In the genomic region with DNA sequence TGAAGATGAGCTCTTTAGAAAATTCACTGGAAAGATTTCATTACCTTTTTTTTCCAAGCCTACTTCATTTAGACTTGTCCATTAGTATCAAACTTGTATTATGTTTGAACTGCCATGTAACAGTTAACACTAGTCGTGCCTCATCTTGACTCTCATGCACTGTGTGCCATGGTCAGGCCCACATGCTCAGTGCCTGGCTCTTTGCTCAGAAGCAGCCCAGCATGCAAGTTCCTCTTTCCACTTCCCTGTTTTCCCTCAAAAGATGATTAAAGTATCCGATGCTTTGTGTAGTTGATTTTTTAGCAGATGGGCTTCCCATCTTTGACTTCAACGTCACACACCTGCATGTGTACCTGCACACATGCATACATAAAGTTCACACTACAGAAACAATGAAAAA, we compare ENCODE assay signal across 15 mouse cellular contexts. TPM values are rescaled to one million over a fixed set of nuclear protein-coding genes. Genes with fewer than 3 reads are reported as not detected.
DNase-seq lines count a peak whose midpoint lies in the region; ATAC-seq lines count a peak whose summit lies in the region.
"Had no signal": no experiment of that assay in that cellular context is flagged by ENCODE, and none has a peak within 500 bp of the region (broad histone marks: within the 10 kb centered on the region; RNA-seq: fewer than 3 reads in every experiment).

No protein-coding gene starts in this region.

- ATAC-seq in megakaryocyte progenitor cell, adult 5-6 weeks (replicated peaks; ENCODE audit: poor library complexity), result peak; percentile 92
- ATAC-seq: forebrain, embryonic 16.5 days; hindbrain, embryonic 16.5 days; midbrain, embryonic 15.5 days had no signal

- peak; percentile 18 for DNase-seq in lung, postnatal 36 days
- DNase-seq in lung, postnatal 14 days, result no peak
- peak; percentile 77 for DNase-seq in MEL-GATA-1-ER (ENCODE audit: extremely low read depth, low read depth)
- DNase-seq in thymus, postnatal 10 days (ENCODE audit: low spot score in 2 of 2), result no peak
- no peak for DNase-seq in urinary bladder, postnatal 36 days (ENCODE audit: low spot score in 2 of 2)
- DNase-seq: adrenal gland, postnatal 25 days; cerebellum, adult 18-20 months; cerebellum, postnatal 10 days; kidney, adult 18-20 months; thymus, adult 2 months; thymus, postnatal 4 days had no signal

RNA-seq across cellular contexts. Expression of a gene that starts 43.0 kb away (rescaled TPM):
- 6.4 and 6.9 TPM in 2 replicates for total RNA-seq in megakaryocyte progenitor cell, adult 5-6 weeks (2015)
- 2.0 and 3.3 TPM in 2 replicates for total RNA-seq in megakaryocyte progenitor cell, adult 5-6 weeks (2017)

Comparison
In these comparisons a context has a peak if more than half of its experiments do, and no peak if none do; other contexts are left out.
1. DNase-seq: peak in lung, postnatal 36 days (single experiment) and MEL-GATA-1-ER (single experiment); none in lung, postnatal 14 days (single experiment), thymus, postnatal 10 days (0 of 2) and urinary bladder, postnatal 36 days (0 of 2).